Mouse (Mus musculus) gastrocnemius, adult 8-10 months (tissue): ENCODE results near the gene Zbtb17. TPM values are rescaled to one million over a fixed set of nuclear protein-coding genes. Genes with fewer than 3 reads are reported as not detected.

Source experiments
- DNase-seq, 2 experiments: peaks; one replicate each; pipeline ENCODE4 v3.0.0; 2022; ENCODE audit warnings: low spot score in 2 of 2
- total RNA-seq, 4 experiments: library from RNA; stranded (reverse); gene quantifications; 2 replicates each; pipeline ENCODE4 v1.2.4; 2022

Zbtb17 gene
- total RNA-seq: 10 to 100 TPM; 30.2 to 38.3 (median 33.0) TPM

GRCm38 (mm10) chr4:141444451-141445327 lies at the start of gene Zbtb17:
TSS of gene Zbtb17 (plus strand) at chr4:141444654.
- peak; percentile 74 to 85 for DNase-seq

- no peak for DNase-seq
Measured at GRCm38 (mm10) chr4:141394751-141395150, 49.7 kb upstream of the Zbtb17 start.

GRCm38 (mm10) chr4:141397861-141398260 lies 46.6 kb upstream of the Zbtb17 start:
- no peak for DNase-seq

GRCm38 (mm10) chr4:141398545-141398944 lies 45.9 kb upstream of the Zbtb17 start, which contains the start of gene Clcnka:
TSS of gene Clcnka (minus strand) at chr4:141398724.
- no peak for DNase-seq

- no peak for DNase-seq
Measured at GRCm38 (mm10) chr4:141400171-141400570, 44.3 kb upstream of the Zbtb17 start.

GRCm38 (mm10) chr4:141404518-141405313 lies 39.7 kb upstream of the Zbtb17 start:
- peak; percentile 78 to 82 for DNase-seq

GRCm38 (mm10) chr4:141405314-141405622 lies 39.2 kb upstream of the Zbtb17 start:
- no peak for DNase-seq

- peak in 1 of 2 experiments; percentile 54 for DNase-seq
Measured at GRCm38 (mm10) chr4:141406516-141407299, 37.7 kb upstream of the Zbtb17 start.

GRCm38 (mm10) chr4:141408577-141408976 lies 35.9 kb upstream of the Zbtb17 start:
- no peak for DNase-seq

GRCm38 (mm10) chr4:141411430-141411992 lies 32.9 kb upstream of the Zbtb17 start:
- DNase-seq: no peak

GRCm38 (mm10) chr4:141415924-141416323 lies 28.5 kb upstream of the Zbtb17 start, which contains the start of gene Clcnkb:
TSS of gene Clcnkb (minus strand) at chr4:141416014.
- no peak for DNase-seq

- DNase-seq: no peak
Measured at GRCm38 (mm10) chr4:141419398-141420191, 24.9 kb upstream of the Zbtb17 start.

GRCm38 (mm10) chr4:141420192-141420829 lies 24.1 kb upstream of the Zbtb17 start, which contains the start of gene Hspb7:
TSS of gene Hspb7 (plus strand) at chr4:141420779.
- DNase-seq: no peak

GRCm38 (mm10) chr4:141420886-141421285 lies 23.6 kb upstream of the Zbtb17 start:
- no peak for DNase-seq

- DNase-seq: peak; percentile 64 to 78
Measured at GRCm38 (mm10) chr4:141421423-141421822, 23.0 kb upstream of the Zbtb17 start.

GRCm38 (mm10) chr4:141422841-141423240 lies 21.6 kb upstream of the Zbtb17 start:
- DNase-seq: no peak

- no peak for DNase-seq
Measured at GRCm38 (mm10) chr4:141423288-141423687, 21.2 kb upstream of the Zbtb17 start.

- no peak for DNase-seq
Measured at GRCm38 (mm10) chr4:141423691-141424431, 20.6 kb upstream of the Zbtb17 start.
